Mouse (Mus musculus): Measurements from ENCODE around the gene Gm3147.
"Not testable (repeated sequence)": the region's sequence is repeated elsewhere in the genome, so short reads cannot be mapped to it uniquely, and the experiment has no call there.

Gene Gm3147

GRCm38 (mm10) chr5:94616242-94616641 is at the start of gene Gm3147:
Gene Gm3147, minus strand, starts transcription at chr5:94616342.
- not testable (repeated sequence) for DNase-seq

- not testable (repeated sequence) for DNase-seq
Measured at GRCm38 (mm10) chr5:94648082-94648481, 31.9 kb upstream of the Gm3147 start, which contains the start of gene Gm6205. Gene Gm6205, plus strand, starts transcription at chr5:94648382.

GRCm38 (mm10) chr5:94623679-94624078 is 7.5 kb upstream of the Gm3147 start, which contains the start of gene Gm6509:
Gene Gm6509, plus strand, starts transcription at chr5:94623979.
- DNase-seq: not testable (repeated sequence)
